Mouse (Mus musculus) urinary bladder, postnatal 25 days (tissue): ENCODE results near the gene Gm20696.

Experiments used
- DNase-seq: peaks from one replicate; pipeline ENCODE4 v3.0.0; 2022; ENCODE audit warnings: low spot score

Gm20696 gene

DNA sequence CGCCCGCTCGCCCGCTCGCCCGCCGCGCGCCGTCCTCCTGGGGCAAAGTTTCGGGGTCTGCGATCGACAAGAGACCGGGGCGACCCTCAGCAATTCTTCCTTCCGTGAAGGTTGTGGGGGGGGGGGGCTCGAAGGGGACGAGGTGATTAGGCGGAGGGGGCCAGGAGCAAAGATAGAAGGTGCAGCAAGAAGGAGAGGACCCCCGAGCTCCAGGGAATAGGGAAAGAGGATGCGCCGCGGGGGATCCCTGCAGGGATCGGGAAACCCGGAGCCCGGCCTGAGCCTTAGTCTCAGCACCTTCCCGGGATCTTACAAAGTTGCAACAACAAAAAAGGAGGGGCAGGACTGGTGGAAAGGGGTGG lies 145.9 kb downstream of the Gm20696 start:
- DNase-seq, result no peak

DNA sequence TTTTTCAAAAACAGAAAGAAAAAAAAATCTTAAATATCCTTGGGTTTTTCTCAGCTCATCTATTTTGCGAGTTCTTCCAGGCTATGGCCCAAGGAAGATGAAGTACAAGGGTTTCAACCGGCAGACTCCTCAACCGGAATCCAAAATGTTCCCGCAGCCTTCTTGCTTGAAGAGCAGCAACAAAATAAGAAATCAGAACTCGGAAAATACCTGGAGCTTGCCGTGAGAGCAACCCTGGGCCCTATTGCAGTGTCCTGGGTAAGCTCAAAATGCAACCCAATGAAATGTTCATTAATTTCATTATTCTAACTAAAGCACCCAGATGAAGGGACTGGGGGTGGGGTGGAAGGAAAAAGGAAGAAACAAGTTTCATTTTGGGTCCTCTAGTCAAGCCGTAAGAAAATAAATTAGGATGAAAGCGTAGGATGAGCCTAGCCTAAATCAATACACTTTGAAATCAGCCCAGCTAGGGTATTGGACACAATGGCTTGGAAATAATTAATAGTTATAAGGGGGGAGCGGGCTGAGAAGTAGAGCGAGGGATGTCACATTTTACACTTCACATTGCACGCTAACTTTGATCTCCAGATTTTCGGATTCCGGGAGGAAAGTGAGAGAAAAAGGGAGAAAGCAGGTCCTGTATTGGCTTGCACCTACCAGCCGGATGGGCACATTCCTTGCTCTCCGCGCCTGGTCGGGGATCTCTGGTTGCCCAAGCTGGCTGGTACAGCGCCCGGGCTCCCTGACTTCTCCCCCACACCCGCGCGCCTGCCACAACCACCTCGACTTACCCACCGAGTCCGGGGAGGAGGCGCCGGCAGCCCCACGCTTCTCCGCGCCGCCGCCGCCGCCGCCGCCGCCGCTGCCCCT lies 146.6 kb downstream of the Gm20696 start:
- peak; percentile 29 for DNase-seq

DNA sequence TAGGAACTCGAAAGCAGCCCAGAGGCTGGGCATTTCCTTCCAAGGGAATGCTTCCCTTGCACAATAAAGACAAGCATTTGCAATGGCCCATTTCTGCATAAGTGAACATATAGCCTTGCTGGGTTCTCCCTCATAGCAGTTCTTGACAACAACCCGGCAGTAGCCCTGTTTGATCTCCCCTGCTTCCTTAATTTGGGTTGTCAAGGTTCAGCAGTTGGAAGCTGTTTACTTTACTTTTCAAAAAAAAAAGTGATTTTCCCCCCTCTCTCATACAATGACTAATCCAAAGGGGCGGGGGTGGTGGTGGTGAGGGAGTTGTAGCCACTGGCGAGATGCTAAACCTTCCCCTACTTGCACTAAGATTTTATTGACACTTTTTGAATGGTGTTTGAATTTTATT lies 147.5 kb downstream of the Gm20696 start:
- no peak for DNase-seq

DNA sequence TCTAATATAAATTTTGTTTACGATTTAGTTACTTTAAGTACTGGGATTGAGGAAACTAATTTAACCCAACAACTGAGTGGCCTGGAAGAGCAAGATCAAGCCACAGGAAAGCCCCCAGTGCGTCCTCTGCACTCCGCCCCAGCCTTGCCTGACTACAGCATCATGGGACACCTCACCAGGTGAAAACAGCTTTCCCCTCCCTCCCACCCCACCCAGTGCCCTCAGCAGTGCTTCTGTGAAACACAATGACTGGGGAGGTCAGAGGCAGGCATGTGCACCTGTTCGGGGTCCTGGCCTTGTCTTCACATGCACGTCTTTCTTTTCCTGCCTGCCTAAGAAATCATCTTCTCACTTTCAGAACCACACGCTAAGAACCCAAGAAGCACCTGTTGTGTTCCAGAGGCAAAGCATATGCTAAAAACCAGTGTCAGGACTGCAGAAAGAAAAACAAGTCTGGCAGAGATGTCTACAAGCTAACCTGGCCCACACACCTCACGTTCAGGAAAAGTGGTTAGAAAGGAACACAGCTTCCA lies 150.9 kb downstream of the Gm20696 start:
- DNase-seq, result no peak

DNA sequence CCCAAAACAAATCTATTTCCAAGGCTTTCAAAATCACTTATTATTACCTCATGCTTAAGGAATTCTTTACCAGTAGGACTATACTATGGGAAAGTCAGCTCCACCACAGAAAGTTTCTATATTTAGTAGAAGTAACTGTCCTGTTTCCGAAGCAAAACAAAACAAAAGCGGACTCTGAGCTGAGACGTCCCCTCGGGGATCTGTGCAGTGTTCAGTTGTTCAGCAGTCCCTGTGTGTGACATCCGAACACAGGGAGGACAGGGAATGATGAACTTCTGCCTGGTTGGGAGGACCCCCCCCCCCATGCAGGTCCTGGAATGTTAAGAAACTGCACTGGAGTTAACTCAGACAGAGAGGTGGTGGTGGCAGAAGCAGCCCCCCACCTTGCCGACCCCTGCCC lies 154.7 kb downstream of the Gm20696 start:
- no peak for DNase-seq

DNA sequence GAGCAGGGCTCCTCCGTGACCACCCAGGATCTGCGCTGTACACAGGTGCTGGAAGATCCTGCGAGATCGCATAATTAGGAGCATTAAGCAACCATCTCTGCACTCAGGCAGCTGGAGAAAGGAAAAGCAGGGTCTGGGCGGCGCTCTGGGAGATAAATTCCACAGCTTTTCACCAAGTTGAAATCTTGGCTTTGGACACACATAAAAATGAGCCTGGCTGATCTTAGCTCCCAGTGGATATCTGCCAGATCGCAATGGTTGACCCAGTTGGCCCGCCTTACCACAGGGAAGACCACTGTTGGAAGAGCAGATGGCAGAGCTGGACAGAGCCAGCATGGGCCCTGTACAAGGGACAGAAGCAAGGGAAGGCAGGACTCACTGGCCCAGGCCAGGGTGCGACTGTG lies 157.4 kb downstream of the Gm20696 start:
- no peak for DNase-seq

DNA sequence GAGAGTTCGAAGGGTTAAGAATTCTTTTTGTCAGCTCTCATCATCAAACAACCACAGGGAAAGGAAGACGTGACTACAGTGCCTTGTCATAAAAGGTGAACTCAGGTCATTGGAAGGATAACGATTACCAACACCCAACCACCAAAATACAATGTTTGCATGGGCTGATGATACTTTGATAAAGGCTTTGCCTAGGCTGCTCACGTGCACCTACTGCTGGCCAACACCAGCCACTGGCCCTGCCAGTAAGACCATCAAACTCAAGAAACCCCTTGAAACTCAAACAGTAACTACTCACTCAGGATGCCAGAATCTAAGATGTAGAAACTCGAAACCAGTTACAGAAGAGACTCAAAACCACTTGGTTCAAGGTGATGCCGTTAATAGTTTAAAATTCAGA lies 159.8 kb downstream of the Gm20696 start:
- no peak for DNase-seq

DNA sequence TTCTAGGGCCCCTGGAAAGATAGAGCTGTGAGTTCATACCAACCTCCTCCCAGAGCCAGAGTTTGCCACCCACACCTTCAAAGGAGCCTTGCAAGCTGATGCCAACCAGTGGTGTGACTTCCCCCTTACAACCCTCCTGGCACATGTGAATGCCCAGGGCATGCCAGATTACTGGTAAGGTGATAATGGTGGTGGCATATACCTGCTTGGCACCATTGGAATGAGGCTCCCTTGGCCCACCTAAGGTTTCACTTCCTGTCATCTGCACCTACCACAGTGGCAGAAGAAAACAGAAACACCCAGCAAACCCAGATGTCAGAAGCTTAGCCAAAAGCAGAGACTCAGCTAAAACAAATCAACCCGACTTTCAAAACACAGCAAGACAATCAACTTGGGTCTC lies 162.9 kb downstream of the Gm20696 start:
- no peak for DNase-seq

DNA sequence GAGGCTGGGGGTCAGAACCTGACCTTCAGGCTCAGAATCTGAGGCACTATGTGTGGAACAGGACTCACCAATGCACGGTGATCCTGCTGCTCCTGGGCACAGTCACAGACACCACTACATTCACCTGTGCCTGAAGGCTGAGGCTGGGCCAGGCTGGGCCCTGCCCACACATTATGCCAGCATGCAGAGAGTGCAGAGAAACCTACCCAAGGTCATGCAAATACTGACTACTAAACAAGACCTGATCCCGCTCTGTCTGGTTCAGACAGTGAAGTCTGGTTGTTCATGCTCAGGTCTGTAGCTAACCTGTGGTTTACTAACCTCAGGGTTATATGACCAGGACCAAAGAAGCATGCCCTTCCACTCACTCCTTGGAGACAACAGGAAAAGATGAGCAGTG lies 163.9 kb downstream of the Gm20696 start:
- DNase-seq, result no peak

DNA sequence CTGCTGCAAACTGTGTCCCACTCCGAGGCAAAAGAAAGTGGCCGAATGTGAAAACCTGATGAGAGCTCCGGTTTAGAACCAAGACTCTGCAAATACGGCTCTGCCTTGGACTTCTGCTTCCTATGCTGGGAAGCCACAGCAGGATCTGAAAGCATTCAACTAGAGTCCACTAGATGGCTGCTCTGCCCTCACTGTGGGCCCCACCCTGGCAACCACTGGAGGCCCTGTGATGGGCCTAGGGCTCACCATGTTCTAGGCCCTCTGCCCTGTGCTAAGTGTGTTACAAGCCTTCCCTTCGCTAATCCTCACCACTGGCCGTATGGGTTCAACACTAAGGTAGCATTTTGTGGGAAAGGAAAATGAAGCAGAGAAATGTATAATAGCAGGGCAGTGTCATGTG lies 164.3 kb downstream of the Gm20696 start:
- no peak for DNase-seq

DNA sequence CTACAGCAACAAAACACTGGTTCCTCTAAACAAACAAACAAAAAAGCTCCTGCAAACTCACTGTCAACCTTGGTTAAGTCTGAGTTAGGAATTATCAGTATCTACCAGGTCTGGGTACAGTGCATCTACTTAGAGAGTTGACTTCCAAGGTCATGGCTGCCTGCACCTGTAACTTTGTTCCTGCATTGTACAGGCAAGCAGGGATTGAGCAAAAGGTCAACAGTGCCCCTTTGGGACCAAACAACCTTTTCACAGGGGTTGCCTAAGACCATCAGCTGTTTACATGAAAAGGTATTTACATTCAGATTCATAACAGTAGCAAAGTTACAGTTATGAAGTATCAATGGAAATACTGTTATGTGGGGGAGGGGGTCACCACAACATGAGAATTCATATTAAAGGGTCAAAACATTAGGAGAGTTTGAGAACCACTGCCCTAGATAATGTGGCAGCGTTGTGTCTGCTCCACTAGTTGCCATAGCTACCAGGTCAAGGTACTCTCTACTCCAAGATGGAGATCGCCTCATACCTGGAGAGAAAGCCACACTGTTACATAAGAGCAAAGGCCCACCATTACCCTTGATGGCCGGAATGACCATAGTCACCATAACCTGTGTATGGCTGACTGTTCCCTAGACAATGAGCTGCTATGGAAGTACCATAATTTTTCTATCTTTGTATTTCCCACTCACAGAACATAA lies 165.9 kb downstream of the Gm20696 start:
- no peak for DNase-seq

DNA sequence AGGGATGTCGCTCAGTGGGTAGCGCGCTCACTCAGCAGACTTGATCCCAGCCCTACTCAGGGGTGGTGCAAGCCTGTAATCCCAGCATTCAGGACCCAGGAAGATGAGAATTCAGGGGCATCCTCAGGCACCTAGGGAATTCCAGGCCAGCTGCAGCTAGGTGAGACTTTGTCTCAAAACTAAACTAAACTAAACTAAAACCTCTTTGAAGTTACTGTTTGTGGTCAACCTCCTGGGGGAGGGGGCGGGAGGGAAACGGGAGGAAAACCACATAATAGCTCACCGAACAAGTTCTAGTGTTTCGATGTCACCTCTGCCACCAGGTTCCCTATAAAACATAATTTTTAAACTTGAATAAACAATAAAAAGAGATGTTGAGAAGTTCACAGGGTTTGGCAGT lies 168.5 kb downstream of the Gm20696 start:
- no peak for DNase-seq

DNA sequence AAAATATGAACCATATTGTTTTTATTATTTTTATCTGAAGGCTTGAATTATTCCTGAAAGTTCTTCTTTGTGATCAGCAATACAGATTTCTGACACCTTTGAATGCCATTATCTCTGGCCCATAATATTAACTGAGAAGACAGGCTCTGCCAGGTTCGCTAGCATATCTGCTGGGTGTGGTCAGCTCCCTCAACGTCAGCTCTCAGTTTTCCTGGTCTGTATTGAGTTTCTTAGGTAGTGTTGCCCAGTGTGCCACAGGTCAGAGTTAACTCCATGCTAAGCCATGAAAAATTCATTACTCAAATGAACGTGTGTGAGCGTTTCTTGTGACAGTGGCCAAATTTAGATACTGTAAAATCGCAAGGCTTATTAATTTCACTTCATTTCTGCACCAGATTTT lies 170.5 kb downstream of the Gm20696 start:
- DNase-seq, result no peak

DNA sequence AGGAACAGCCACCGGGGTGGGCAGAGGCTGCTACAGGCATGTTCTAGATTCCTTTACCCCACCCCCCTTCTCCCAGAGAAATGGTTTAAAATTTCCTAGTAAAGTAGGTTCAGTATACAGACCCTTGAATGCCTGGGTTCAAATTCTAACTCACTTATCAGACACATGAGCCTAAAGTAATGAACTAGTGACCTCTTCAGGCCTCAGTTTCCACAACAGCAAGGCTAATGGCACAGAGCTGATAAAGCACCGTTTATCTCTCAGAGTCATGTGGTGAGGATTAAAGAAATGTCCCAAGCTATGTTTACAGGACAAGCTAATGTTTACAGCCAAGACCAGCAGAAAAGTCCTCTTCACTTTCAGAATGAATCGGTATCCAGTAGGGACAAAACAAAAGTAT lies 173.7 kb downstream of the Gm20696 start:
- DNase-seq, result no peak

DNA sequence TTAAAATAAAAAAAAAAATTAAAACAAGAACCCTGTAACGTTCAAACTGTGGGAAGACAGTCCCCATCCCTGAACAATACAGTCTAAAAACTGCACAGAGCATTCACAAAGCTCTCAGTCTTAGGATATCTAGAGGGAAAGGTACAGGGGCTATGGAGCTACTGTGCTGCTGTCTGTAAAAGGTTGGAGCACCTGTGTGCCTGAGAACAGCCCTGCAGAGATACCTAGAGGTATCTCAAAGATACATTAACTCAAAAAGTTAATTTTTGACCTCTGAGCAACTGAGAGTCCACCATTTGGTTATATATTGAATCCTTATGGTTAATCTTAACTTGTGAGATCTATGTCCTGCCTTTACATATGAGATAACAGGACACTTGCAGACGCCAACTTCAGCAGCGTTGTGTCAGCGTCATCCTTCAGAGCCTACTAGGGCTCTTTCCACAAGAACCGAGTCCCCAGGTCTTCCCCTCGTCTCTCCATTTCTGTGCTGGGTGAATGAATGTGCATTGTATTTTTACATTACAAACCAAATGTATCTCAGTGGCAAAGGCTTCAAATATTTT lies 174.5 kb downstream of the Gm20696 start:
- no peak for DNase-seq

DNA sequence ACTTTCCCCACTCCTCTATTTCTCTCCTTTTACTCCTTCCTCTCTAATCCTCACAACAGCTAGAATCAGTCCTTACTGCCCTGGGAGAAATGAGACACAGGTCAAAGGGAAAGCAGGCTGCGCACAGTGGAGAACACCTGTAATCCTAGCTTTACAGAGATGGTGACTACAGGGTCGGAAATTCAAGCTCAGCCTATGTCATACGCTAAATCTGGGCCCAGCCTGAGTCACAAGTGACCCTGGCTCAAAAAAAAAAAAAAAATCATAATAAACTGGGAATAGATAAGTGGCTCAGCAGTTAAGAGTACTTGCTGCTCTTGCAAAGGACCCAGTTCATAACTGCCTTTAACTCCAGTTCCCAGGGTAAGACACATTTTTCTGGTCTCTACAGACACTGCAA lies 175.5 kb downstream of the Gm20696 start:
- no peak for DNase-seq

DNA sequence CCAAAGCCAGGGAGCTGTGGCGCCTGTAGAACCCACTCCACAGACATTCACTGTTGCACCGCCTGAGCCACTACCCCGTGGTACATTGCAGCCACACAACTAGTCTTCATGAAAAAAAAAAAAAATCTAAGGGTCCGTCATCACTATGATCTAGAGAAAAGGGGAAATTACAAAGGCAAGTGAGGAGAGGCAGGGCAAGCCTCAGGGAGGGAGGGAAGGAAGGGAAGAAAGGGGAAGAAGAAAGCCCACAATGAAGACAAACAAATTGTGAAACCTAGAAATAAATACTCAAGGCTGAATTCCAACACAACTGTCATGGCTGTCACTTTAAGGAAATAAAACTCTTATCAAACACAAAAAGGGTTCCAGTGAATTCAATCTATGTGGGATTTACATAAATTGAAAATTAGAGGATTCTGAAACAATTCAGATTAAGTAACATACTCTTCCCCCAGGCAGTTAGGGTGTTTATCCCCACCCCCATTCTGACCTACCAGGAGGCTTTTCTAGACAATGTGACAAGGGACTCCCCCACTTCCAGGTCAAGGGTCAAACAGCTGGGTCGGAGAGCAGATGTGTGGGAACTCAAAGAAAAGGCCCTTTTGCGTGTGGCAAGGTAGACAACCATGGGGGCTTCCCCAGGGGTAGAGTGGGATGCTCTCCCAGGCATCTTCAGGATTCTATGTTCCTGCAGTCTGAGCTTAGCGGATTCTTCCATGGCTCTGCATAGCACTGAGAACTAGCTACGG lies 176.5 kb downstream of the Gm20696 start:
- no peak for DNase-seq

DNA sequence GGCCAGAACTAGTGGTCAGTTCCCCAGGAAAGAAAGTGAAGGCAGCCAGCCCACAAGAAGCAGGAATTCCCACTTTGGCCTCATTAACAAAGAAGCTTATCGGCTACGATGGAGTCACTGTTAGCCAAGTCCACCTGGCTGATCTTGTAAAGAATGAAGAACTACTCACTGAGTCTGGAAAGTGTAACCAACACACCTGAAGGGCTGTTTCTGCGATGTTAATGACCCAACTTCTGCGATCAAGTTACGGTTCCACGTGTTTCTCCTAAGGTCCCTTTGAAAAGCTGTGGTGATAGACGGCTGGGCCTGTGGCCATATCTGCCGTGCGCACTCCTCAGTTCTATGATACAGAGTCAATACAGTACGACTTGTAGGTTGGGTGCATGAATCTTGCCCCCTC lies 177.2 kb downstream of the Gm20696 start:
- DNase-seq, result no peak

DNA sequence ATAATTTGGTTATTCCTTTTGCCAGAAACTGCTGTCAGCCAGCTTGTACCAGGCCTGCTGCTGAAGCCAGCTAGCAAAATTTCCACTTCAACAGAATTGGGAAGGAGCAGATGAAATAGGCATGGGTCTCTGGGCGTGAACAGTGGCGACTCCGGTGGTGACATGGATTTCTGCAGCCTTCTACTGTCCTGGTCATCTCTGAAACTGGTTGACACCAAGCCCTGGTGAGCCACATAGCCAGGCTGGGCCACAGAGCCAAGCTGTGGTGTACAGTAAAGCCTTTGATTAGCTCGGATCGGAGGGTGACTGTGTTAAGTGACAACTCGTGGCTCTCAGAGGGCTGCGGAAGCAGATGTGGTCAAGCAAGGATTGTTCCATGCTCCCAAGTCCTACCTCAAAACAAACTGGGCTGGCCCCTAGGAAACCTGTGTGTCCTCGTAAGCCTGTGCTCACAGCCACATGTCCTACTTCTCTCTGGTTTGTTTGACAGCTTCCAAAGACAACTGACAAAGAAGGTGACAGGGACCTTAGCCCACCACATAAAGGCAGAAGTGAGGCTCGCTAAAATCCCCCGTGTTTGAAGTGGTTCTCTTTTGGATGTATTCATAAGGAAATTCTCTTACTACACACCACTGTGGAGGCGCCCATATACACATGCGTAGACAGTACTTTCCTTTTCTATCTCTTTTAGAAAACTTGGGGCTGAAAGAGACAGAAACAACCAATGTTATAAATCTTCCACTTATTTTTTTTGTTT lies 180.5 kb downstream of the Gm20696 start:
- DNase-seq, result no peak

DNA sequence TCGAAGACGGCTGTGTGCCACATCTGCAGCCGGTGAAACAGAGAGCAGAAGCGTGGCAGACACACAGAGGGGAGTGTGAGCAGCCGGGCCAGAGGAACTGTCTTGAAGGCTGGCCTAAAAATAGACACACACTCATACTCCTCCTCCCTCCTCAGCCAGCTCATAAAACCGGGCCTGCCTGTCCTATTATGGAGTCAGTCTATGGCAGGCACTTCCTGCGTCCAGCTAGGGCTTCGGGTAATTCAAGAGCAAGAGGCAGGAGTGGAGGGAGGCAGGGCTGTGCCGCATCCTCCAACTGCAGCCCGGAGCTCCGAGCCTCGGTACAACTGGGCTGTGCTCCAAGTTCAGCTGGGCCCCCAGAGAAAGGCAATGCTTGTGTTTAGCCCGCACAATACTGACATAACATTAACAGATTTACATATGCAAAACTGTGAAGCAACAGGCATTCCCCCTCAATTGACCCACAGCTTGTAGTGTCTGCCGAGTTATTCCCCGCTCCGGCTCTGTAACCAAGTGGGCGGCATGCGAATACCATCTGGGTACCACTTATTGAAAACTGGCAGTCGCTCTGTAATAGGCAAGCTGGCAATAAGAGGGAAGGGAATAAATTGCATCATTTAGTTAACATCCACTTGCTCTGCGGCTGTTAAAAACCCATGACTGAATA lies 181.2 kb downstream of the Gm20696 start:
- peak; percentile 52 for DNase-seq

DNA sequence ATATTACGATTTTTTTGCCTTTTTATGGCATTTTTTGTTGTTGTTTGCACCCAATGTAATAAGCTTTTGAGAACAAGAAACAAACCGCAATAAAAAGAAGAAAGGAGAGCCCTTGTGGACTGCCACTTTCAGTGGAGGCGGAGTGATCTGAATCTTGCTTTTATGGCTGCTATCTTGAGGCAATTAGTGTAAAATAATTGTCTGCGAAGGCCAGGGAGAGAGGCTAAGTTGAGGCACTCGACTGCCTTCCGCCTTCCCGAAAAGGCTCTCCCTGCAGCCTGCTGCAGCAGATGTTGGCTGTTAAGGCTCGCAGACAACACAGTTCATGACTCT lies 181.7 kb downstream of the Gm20696 start:
- no peak for DNase-seq
